Mouse (Mus musculus) stomach, postnatal 0 days (tissue): ENCODE measurements around the gene Lef1. TPM values are rescaled to one million over a fixed set of nuclear protein-coding genes. Genes with fewer than 3 reads are reported as not detected.

ENCODE experiments used
- ATAC-seq: fragments of 200-750 bp; cut with Nextera tagmentation; 2 replicates; pipeline ENCODE4 v1.8.0; 2017; ENCODE audit not compliant: low FRiP score, low TSS enrichment
- DNase-seq: peaks from one replicate; pipeline ENCODE4 v3.0.0-alpha.2; 2016; ENCODE audit warnings: low spot score
- H3K27ac ChIP-seq: fragments of 300-500 bp; sonication (generic); replicated peaks from 2 replicates; pipeline ENCODE4 v1.5.1; 2014; ENCODE audit warnings: mild to moderate bottlenecking, control low read depth
- H3K27me3 ChIP-seq: fragments of 300-500 bp; sonication (generic); 2 replicates; pipeline ENCODE4 v1.6.1; 2014; ENCODE audit warnings: low read length; ENCODE audit not compliant: control insufficient read depth, insufficient read depth
- H3K36me3 ChIP-seq: fragments of 300-500 bp; sonication (generic); 2 replicates; pipeline ENCODE4 v1.6.1; 2014; ENCODE audit warnings: low read length, mixed read lengths; ENCODE audit not compliant: control insufficient read depth, insufficient read depth
- H3K4me1 ChIP-seq: fragments of 300-500 bp; sonication (generic); replicated peaks from 2 replicates; pipeline ENCODE4 v1.6.1; 2014; ENCODE audit warnings: antibody characterized with exemption; ENCODE audit not compliant: control insufficient read depth, insufficient read depth
- H3K4me2 ChIP-seq: fragments of 300-500 bp; sonication (generic); replicated peaks from 2 replicates; pipeline ENCODE4 v1.6.1; 2014; ENCODE audit warnings: low read depth, mild to moderate bottlenecking, control low read depth, moderate library complexity
- H3K4me3 ChIP-seq: fragments of 300-500 bp; sonication (generic); 2 replicates; pipeline ENCODE4 v1.5.1; 2014; ENCODE audit warnings: low read depth, low read length, control low read depth
- H3K9ac ChIP-seq: fragments of 300-500 bp; sonication (generic); 2 replicates; pipeline ENCODE4 v1.6.1; 2014; ENCODE audit warnings: mild to moderate bottlenecking, low read length, control low read depth, mixed read lengths
- H3K9me3 ChIP-seq: fragments of 300-500 bp; sonication (generic); 2 replicates; pipeline ENCODE4 v1.6.1; 2016; ENCODE audit warnings: low read length; ENCODE audit not compliant: control insufficient read depth
- CTCF ChIP-seq: IDR thresholded peaks from 2 replicates; pipeline ENCODE4 v1.5.1; 2016; ENCODE audit warnings: antibody characterized with exemption, low read depth, mild to moderate bottlenecking, moderate library complexity
- EP300 ChIP-seq: optimal IDR thresholded peaks from 2 replicates; pipeline ENCODE3; 2016; ENCODE audit warnings: antibody characterized with exemption
- WGBS: fragments of 180-500 bp; shearing (Covaris S2); extraction: QIAGEN DNeasy Blood & Tissue Kit; methylation state at CpG from one replicate; pipeline ENCODE4 v1.1.7; 2014; 5-methylcytosine and 5-hydroxymethylcytosine counted together
- polyA plus RNA-seq: library from polyadenylated mRNA; unstranded; fragments of >200 nt; fragmentation: Nextera tagmentation; extraction: Ambion mirVana; gene quantifications from 2 replicates; pipeline ENCODE4 v1.2.1, GENCODE M21; 2015

Lef1 gene
- polyA plus RNA-seq, 1 experiment from 2014 or later, result 0.50 TPM

DNA sequence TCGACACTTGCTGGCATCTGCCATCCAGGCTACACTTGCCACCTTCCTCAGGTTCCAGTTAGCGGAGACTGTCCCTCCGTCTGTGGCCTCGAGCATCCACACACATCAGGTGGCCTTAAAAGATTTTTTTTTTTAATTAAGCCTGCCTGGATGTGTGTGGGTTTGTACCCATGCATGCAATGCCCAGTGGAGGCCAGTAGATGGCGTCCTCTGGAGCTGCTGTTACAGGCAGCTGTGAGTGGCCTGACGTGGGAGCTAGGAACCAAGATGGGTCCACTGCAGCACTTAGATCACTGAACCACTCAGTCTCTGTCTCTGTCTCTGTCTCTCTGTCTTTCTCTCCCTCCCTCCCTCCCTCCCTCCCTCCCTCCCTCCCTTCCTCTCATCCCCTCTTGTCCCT, 117.8 kb downstream of the Lef1 start:
- WGBS, result 79% methylated on average over 6 of the region's 6 CpGs

GRCm38 (mm10) chr3:131237061-131237460, 126.8 kb downstream of the Lef1 start:
- Histone ChIP-seq H3K27ac (no peak overlapping the region), H3K27me3 (no peaks in the 10 kb centered on the region), H3K4me2 (no peak overlapping the region), H3K9ac (no peak overlapping the region), H3K4me3 (no peak overlapping the region), H3K9me3 (no peaks in the 10 kb centered on the region), H3K4me1 (no peaks in the 10 kb centered on the region), H3K36me3 (peaks cover 15% of the 10 kb centered on the region)
- 82% methylated on average over 6 of the region's 6 CpGs for WGBS
- TF ChIP-seq CTCF (no peak), EP300 (no peak)
- ATAC-seq (no peak), DNase-seq (no peak)

More for the DNA sequence above, 117.8 kb downstream of the Lef1 start:
- peaks cover 4% of the 10 kb centered on the region; the same call in 1 of the 2 replicates for H3K36me3 ChIP-seq
- no peaks in the 10 kb centered on the region for H3K27me3 ChIP-seq
- no peak for ATAC-seq
- H3K4me3 ChIP-seq, result no peak overlapping the region
- H3K27ac ChIP-seq, result no peak overlapping the region
- no peaks in the 10 kb centered on the region for H3K9me3 ChIP-seq
- H3K4me1 ChIP-seq, result no peaks in the 10 kb centered on the region
- TF ChIP-seq EP300, result no peak
- peak; percentile 58 for TF ChIP-seq CTCF
- no peak overlapping the region for H3K9ac ChIP-seq
- H3K4me2 ChIP-seq, result no peak overlapping the region
- no peak for DNase-seq

GRCm38 (mm10) chr3:131237785-131238633, 127.7 kb downstream of the Lef1 start:
- Histone ChIP-seq H3K4me2 (no peak overlapping the region), H3K4me1 (no peaks in the 10 kb centered on the region), H3K27me3 (no peaks in the 10 kb centered on the region), H3K27ac (no peak overlapping the region), H3K36me3 (peaks cover 14% of the 10 kb centered on the region; the same call in 1 of the 2 replicates), H3K4me3 (no peak overlapping the region), H3K9me3 (no peaks in the 10 kb centered on the region), H3K9ac (no peak overlapping the region)
- WGBS, result 67% methylated on average over 19 of the region's 19 CpGs
- peak; percentile 82 for ATAC-seq
- DNase-seq, result peak; percentile 85
- TF ChIP-seq EP300 (no peak), CTCF (peak; percentile 94)

DNA sequence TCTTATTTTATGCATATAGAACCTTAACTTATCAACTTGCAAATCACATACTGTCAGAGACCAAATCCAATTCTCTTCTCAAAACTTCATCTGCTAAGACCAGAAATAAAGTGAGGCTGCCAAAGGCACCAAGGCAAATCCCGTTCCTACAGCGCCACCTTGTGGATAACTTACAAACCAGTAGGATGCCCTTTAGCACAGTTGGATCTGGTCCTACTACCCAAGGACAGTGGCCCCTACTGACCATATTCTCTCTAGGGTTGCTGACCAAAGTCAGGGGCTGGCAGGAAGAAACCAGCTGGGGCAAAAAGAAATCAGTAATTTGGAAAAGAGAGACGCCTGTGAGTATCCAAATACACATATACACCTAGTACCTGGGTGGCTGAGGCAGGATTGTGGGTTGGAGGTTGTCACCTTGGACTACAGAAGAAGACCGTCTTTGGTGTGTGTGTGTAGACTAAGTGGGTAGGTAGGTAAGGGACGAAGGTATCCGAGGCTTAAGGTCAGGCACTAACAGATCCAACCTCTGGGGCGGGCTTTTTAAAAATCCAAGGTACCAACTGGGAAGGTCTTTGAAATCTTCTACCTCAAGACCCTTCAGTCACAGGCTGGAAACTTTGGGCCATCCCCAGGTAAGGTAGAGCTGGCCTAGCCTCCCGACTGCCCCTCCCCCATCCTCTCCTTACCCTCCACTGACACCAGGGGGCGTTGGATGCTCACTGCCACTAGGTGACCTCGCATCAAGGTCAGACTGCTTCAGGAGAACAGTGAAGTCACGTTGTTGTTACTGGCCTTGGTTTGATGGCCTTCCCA, 135.7 kb downstream of the Lef1 start:
- H3K36me3 ChIP-seq, result peaks cover 17% of the 10 kb centered on the region
- 57% methylated on average over 11 of the region's 11 CpGs for WGBS
- peak; percentile 92 for TF ChIP-seq CTCF
- TF ChIP-seq EP300, result no peak
- DNase-seq, result peak; percentile 69
- no peak overlapping the region for H3K27ac ChIP-seq
- no peak overlapping the region for H3K9ac ChIP-seq
- no peaks in the 10 kb centered on the region for H3K4me1 ChIP-seq
- no peak overlapping the region for H3K4me3 ChIP-seq
- no peaks in the 10 kb centered on the region for H3K9me3 ChIP-seq
- no peak overlapping the region for H3K4me2 ChIP-seq
- peak; percentile 51 for ATAC-seq
- H3K27me3 ChIP-seq, result no peaks in the 10 kb centered on the region

DNA sequence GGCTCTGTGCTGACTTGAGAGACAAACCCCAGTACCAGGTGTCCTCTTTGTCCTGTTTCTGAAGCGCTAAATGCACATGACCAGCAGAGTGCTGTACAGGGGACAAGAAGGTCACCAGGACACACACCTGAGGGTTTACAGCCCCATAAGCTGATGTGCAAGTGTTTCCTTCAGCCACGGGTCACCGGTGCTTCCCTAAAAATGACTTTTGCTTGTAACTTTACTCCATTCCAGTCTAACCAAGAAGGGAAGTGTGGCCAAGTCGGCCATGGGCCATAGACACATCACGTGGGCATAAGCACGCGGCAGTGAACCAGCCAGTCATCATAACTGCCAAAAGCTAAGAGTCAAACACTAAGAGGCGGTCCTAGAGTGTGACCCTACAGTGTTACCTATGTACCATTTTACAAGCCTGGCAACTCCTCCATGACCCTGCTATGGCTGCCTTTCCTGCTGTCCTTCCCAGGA, 136.3 kb downstream of the Lef1 start:
- Histone ChIP-seq H3K4me1 (no peaks in the 10 kb centered on the region), H3K9me3 (no peaks in the 10 kb centered on the region), H3K36me3 (peaks cover 17% of the 10 kb centered on the region), H3K27ac (no peak overlapping the region), H3K27me3 (no peaks in the 10 kb centered on the region), H3K9ac (no peak overlapping the region), H3K4me2 (no peak overlapping the region), H3K4me3 (no peak overlapping the region)
- TF ChIP-seq CTCF, result no peak
- TF ChIP-seq EP300, result no peak
- WGBS, result 92% methylated on average over 8 of the region's 8 CpGs
- DNase-seq (no peak), ATAC-seq (no peak)
